Mouse (Mus musculus) ovary, postnatal 10 days (tissue): ENCODE results near the gene Pip5k1c.
A peak's percentile ranks its signal among the peaks of the same experiment; 100 is the strongest.

Experiments used
- DNase-seq: peaks from one replicate; pipeline ENCODE4 v3.0.0; 2022; ENCODE audit warnings: low spot score

Pip5k1c gene

GRCm38 (mm10) chr10:81292554-81293333 lies at the start of gene Pip5k1c:
TSS of gene Pip5k1c (plus strand) at chr10:81292963.
- peak; percentile 90 for DNase-seq

- no peak for DNase-seq
These were observed 48.6 kb upstream of the Pip5k1c start for GRCm38 (mm10) chr10:81244146-81244545.

- peak; percentile 71 for DNase-seq
These were observed 48.2 kb upstream of the Pip5k1c start for GRCm38 (mm10) chr10:81244595-81244994.

GRCm38 (mm10) chr10:81245166-81245565 lies 47.6 kb upstream of the Pip5k1c start:
- no peak for DNase-seq

- no peak for DNase-seq
These were observed 45.0 kb upstream of the Pip5k1c start for GRCm38 (mm10) chr10:81247804-81248203.

- DNase-seq = no peak
These were observed 43.3 kb upstream of the Pip5k1c start for GRCm38 (mm10) chr10:81249442-81249841.

- no peak for DNase-seq
These were observed 40.0 kb upstream of the Pip5k1c start, which contains the start of gene Matk for GRCm38 (mm10) chr10:81252424-81253419. TSS of gene Matk (plus strand) at chr10:81252935.

- DNase-seq = no peak
These were observed 37.9 kb upstream of the Pip5k1c start for GRCm38 (mm10) chr10:81254886-81255285.

- DNase-seq = no peak
These were observed 35.4 kb upstream of the Pip5k1c start for GRCm38 (mm10) chr10:81257158-81258039.

- DNase-seq = no peak
These were observed 33.4 kb upstream of the Pip5k1c start for GRCm38 (mm10) chr10:81259225-81259884.

- DNase-seq = no peak
These were observed 31.7 kb upstream of the Pip5k1c start for GRCm38 (mm10) chr10:81261025-81261424.

GRCm38 (mm10) chr10:81265540-81265939 lies 27.2 kb upstream of the Pip5k1c start:
- no peak for DNase-seq

- DNase-seq = peak; percentile 97
These were observed 26.3 kb upstream of the Pip5k1c start, which contains the start of the genes Mrpl54 and Apba3 for GRCm38 (mm10) chr10:81266211-81267105. TSS of gene Mrpl54 (minus strand) at chr10:81266934. TSS of gene Apba3 (plus strand) at chr10:81266960.

GRCm38 (mm10) chr10:81268056-81268455 lies 24.7 kb upstream of the Pip5k1c start:
- peak; percentile 57 for DNase-seq

GRCm38 (mm10) chr10:81268643-81269412 lies 23.9 kb upstream of the Pip5k1c start:
- no peak for DNase-seq

- no peak for DNase-seq
These were observed 20.4 kb upstream of the Pip5k1c start for GRCm38 (mm10) chr10:81272356-81272755.

GRCm38 (mm10) chr10:81273842-81274241 lies 18.9 kb upstream of the Pip5k1c start:
- DNase-seq = no peak

- DNase-seq = no peak
These were observed 15.1 kb upstream of the Pip5k1c start for GRCm38 (mm10) chr10:81277676-81278075.

GRCm38 (mm10) chr10:81279496-81279895 lies 13.3 kb upstream of the Pip5k1c start:
- no peak for DNase-seq
